Mouse (Mus musculus) MEL (cell line): ENCODE measurements around the gene Ppp2r5d. TPM values are rescaled to one million over a fixed set of nuclear protein-coding genes. Genes with fewer than 3 reads are reported as not detected.

ENCODE experiments used
- DNase-seq: peaks from one replicate; pipeline ENCODE4 v3.0.0; 2011; ENCODE audit warnings: low read depth, low spot score
- H3K27ac ChIP-seq: 2 replicates; pipeline ENCODE4 v1.5.1; 2012; ENCODE audit warnings: low read depth, mild to moderate bottlenecking, control low read depth, low read length, moderate library complexity; ENCODE audit not compliant: control insufficient read depth
- H3K27me3 ChIP-seq, 2 experiments: fragments of 150-350 bp in 1 of 2; sonication (generic) in 1 of 2; 2 replicates each; pipeline ENCODE4 v1.6.1; 2012; ENCODE audit warnings: low read length in 2 of 2, mild to moderate bottlenecking in 2 of 2, improper control_type of control experiment in 1 of 2, moderate library complexity in 1 of 2; ENCODE audit not compliant: insufficient read depth in 2 of 2, control insufficient read depth in 1 of 2
- H3K36me3 ChIP-seq, 2 experiments: 2 replicates each; pipeline ENCODE4 v1.6.1; 2012 to 2014; ENCODE audit warnings: low read length in 2 of 2, improper control_type of control experiment in 1 of 2, inconsistent platforms in 1 of 2, mild to moderate bottlenecking in 1 of 2; ENCODE audit not compliant: insufficient read depth in 2 of 2, control insufficient read depth in 1 of 2
- H3K4me1 ChIP-seq, 2 experiments: fragments of 150-350 bp in 1 of 2; sonication (generic) in 1 of 2; 2 replicates each; pipeline ENCODE4 v1.6.1; 2012; ENCODE audit warnings: low read length in 2 of 2, improper control_type of control experiment in 1 of 2, mild to moderate bottlenecking in 1 of 2; ENCODE audit not compliant: insufficient read depth in 2 of 2, control insufficient read depth in 1 of 2
- H3K4me3 ChIP-seq, 2 experiments: fragments of 150-350 bp in 1 of 2; sonication (generic) in 1 of 2; 2 replicates each; pipeline ENCODE4 v1.5.1; 2012; ENCODE audit warnings: low read depth in 2 of 2, low read length in 2 of 2, mild to moderate bottlenecking in 2 of 2, moderate library complexity in 2 of 2, control low read depth in 1 of 2, improper control_type of control experiment in 1 of 2; ENCODE audit not compliant: control insufficient read depth in 1 of 2, insufficient read depth in 1 of 2
- H3K79me2 ChIP-seq: 2 replicates; pipeline ENCODE4 v1.6.1; 2012; ENCODE audit warnings: mild to moderate bottlenecking, low read length, moderate library complexity; ENCODE audit not compliant: control insufficient read depth, poor library complexity, insufficient read depth
- H3K9ac ChIP-seq: 2 replicates; pipeline ENCODE4 v1.6.1; 2012; ENCODE audit warnings: low read depth, mild to moderate bottlenecking, control low read depth, low read length, moderate library complexity; ENCODE audit not compliant: control insufficient read depth, poor library complexity, severe bottlenecking
- H3K9me3 ChIP-seq: fragments of 150-350 bp; sonication (generic); replicated peaks from 2 replicates; pipeline ENCODE4 v1.6.1; 2012; ENCODE audit warnings: mild to moderate bottlenecking, low read length, improper control_type of control experiment, moderate library complexity; ENCODE audit not compliant: insufficient read depth
- BHLHE40 ChIP-seq: IDR thresholded peaks from 2 replicates; pipeline ENCODE4 v1.6.1; 2012; ENCODE audit warnings: low read depth, mild to moderate bottlenecking, inconsistent platforms, low read length, improper control_type of control experiment, borderline replicate concordance
- CHD2 ChIP-seq: IDR thresholded peaks from 2 replicates; pipeline ENCODE4 v1.6.1; 2011; ENCODE audit warnings: low read length, improper control_type of control experiment
- CTCF ChIP-seq, 3 experiments: IDR thresholded peaks in 2 of 3; conservative IDR thresholded peaks in 1 of 3; 2 replicates each; pipeline ENCODE4 v1.5.1; 2011 to 2012; ENCODE audit warnings: low read length in 3 of 3, low read depth in 2 of 3, mild to moderate bottlenecking in 2 of 3, improper control_type of control experiment in 1 of 3, inconsistent platforms in 1 of 3, mixed read lengths in 1 of 3, moderate library complexity in 1 of 3; ENCODE audit not compliant: control insufficient read depth in 1 of 3, insufficient read depth in 1 of 3, poor library complexity in 1 of 3, severe bottlenecking in 1 of 3
- E2F4 ChIP-seq: IDR thresholded peaks from 2 replicates; pipeline ENCODE4 v1.6.1; 2011; ENCODE audit warnings: low read depth, low read length, improper control_type of control experiment, borderline replicate concordance
- KAT2A ChIP-seq: conservative IDR thresholded peaks from 2 replicates; pipeline ENCODE4 v1.6.1; 2012; ENCODE audit warnings: low read depth, low read length, improper control_type of control experiment, inconsistent platforms
- MAZ ChIP-seq: IDR thresholded peaks from 2 replicates; pipeline ENCODE4 v1.6.1; 2012; ENCODE audit warnings: low read depth, mild to moderate bottlenecking, inconsistent platforms, low read length, improper control_type of control experiment
- MXI1 ChIP-seq: IDR thresholded peaks from 2 replicates; pipeline ENCODE4 v1.6.1; 2011; ENCODE audit warnings: mild to moderate bottlenecking, low read depth, low read length, improper control_type of control experiment
- MYB ChIP-seq: IDR thresholded peaks from 2 replicates; pipeline ENCODE4 v1.6.1; 2011; ENCODE audit warnings: mild to moderate bottlenecking, low read depth, low read length, improper control_type of control experiment
- POLR2AphosphoS2 ChIP-seq: IDR thresholded peaks from 2 replicates; pipeline ENCODE4 v1.6.1; 2011; ENCODE audit warnings: low read length, improper control_type of control experiment
- RCOR1 ChIP-seq: IDR thresholded peaks from 2 replicates; pipeline ENCODE4 v1.6.1; 2012; ENCODE audit warnings: low read depth, mild to moderate bottlenecking, inconsistent platforms, low read length, improper control_type of control experiment
- SIN3A ChIP-seq: IDR thresholded peaks from 2 replicates; pipeline ENCODE4 v1.6.1; 2012; ENCODE audit warnings: low read length, improper control_type of control experiment, inconsistent platforms
- TAL1 ChIP-seq: IDR thresholded peaks from 2 replicates; pipeline ENCODE4 v1.6.1; 2012; ENCODE audit warnings: mild to moderate bottlenecking, inconsistent platforms, low read length, moderate library complexity, mixed read lengths
- TBP ChIP-seq: IDR thresholded peaks from 2 replicates; pipeline ENCODE4 v1.8.0; 2011; ENCODE audit warnings: low read depth, low read length, improper control_type of control experiment
- TCF12 ChIP-seq: IDR thresholded peaks from 2 replicates; pipeline ENCODE4 v1.6.1; 2014; ENCODE audit warnings: low read depth, mild to moderate bottlenecking, inconsistent platforms, low read length, improper control_type of control experiment, moderate library complexity
- UBTF ChIP-seq: IDR thresholded peaks from 2 replicates; pipeline ENCODE4 v1.6.1; 2012; ENCODE audit warnings: low read depth, mild to moderate bottlenecking, inconsistent platforms, low read length, improper control_type of control experiment, moderate library complexity, borderline replicate concordance; ENCODE audit not compliant: insufficient read depth
- USF1 ChIP-seq: IDR thresholded peaks from 2 replicates; pipeline ENCODE4 v1.6.1; 2014; ENCODE audit warnings: low read depth, mild to moderate bottlenecking, inconsistent platforms, low read length, improper control_type of control experiment, moderate library complexity
- ZC3H11A ChIP-seq: IDR thresholded peaks from 2 replicates; pipeline ENCODE4 v1.6.1; 2012; ENCODE audit warnings: low read depth, mild to moderate bottlenecking, inconsistent platforms, low read length, improper control_type of control experiment
- ZKSCAN1 ChIP-seq: IDR thresholded peaks from 2 replicates; pipeline ENCODE4 v1.6.1; 2012; ENCODE audit warnings: low read depth, mild to moderate bottlenecking, inconsistent platforms, low read length, improper control_type of control experiment, moderate library complexity
- ZMIZ1 ChIP-seq: IDR thresholded peaks from 2 replicates; pipeline ENCODE4 v1.6.1; 2012; ENCODE audit warnings: low read depth, mild to moderate bottlenecking, inconsistent platforms, low read length, improper control_type of control experiment, moderate library complexity
- polyA plus RNA-seq, 2 experiments: library from polyadenylated mRNA; stranded (reverse) in 1 of 2; unstranded in 1 of 2; fragments of >175 nt in 1 of 2; fragments of >200 nt in 1 of 2; gene quantifications; 2 replicates each; pipeline versions ENCODE4 v1.2.1 to v1.2.4; 2012; ENCODE audit warnings: low replicate concordance in 2 of 2, low read depth in 1 of 2; ENCODE audit not compliant: insufficient read length in 2 of 2, insufficient read depth in 1 of 2, missing spikeins in 1 of 2
- total RNA-seq: library from RNA; depleted of rRNA; stranded (reverse); fragments of 300-350 nt; gene quantifications from 2 replicates; pipeline ENCODE4 v1.2.3, GENCODE M21; 2012

Ppp2r5d gene
- total and polyA plus RNA-seq, 3 experiments = 47.6 to 82.9 (median 80.4) TPM

DNA sequence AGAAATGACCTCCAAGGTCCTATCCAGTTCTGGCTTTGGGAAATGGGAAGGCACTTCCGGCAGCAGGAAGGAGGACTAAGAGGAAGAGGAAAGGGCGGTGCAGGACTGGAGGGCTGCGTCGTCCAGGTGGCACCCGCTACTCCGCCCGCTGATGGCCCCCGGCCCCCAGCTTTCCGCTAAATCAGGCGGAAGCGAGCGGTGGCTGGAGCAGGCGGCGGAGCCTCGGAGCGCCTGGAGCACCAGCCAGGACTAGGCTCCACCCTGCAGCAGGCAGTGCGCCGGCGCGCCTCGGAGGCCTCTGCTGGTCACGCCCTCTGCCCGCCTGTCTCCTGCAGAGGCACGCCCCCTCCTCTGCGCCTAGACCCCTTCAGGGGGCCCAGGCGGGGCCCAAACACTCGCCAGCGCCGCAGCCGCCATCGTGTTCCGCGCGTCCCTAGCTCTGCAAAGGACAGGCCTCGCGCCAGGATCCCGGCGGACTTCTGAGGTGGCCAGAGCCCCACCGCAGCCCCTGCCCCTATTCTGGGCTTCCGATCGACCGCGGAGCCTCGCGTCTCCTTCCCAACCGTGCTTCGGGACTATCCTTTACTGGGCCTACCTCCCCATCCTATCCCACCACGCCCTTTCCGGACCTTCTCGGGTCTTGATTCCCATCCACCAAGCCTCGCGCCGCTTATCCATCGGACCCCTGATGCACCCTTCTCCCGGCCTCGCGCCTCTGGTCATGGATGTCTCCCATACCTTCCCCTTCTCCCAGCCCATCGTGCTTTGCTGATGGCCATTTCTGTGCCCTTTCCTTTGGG, 54.5 kb downstream of the Ppp2r5d start, which contains the start of gene Cul7 (continued):
- TF ChIP-seq TBP (peak; percentile 42; the same call in 1 of the 2 replicates), TAL1 (no peak), CTCF (IDR thresholded peaks at IDR 0.05 in 2 of 3, conservative IDR thresholded peaks at IDR 0.05 in 1 of 3; ENCODE audit: control insufficient read depth in 1 of 3, insufficient read depth in 1 of 3, low read depth in 2 of 3, low read length in 3 of 3, poor library complexity in 1 of 3, severe bottlenecking in 1 of 3) (0 out of 6 replicates have a peak, but pooled peaks of 1 of the 3 experiments have one; percentile 1), SIN3A (peak; percentile 74), MAZ (peak; percentile 83), UBTF (no peak; the same call in 1 of the 2 replicates)
- TF ChIP-seq, all 39 proteins: peak for 18

GRCm38 (mm10) chr17:46649811-46650210, 55.1 kb downstream of the Ppp2r5d start:
- peak overlapping the region; percentile 36 for H3K27ac ChIP-seq
- H3K36me3 ChIP-seq = peaks cover 0 to 7% of the 10 kb centered on the region in 2 experiments; a peak in 2 of 4 replicates
- peak overlapping the region; percentile 78 to 99 for H3K4me3 ChIP-seq
- H3K27me3 ChIP-seq = no peaks in the 10 kb centered on the region
- DNase-seq = no peak
- peak overlapping the region; percentile 83 for H3K9ac ChIP-seq
- peaks cover 6 to 11% of the 10 kb centered on the region in 2 experiments; a peak in 3 of 4 replicates for H3K4me1 ChIP-seq
- peaks cover 16% of the 10 kb centered on the region for H3K79me2 ChIP-seq
- TF ChIP-seq MYB (no peak), USF1 (no peak), CTCF (IDR thresholded peaks at IDR 0.05 in 2 of 3, conservative IDR thresholded peaks at IDR 0.05 in 1 of 3; ENCODE audit: control insufficient read depth in 1 of 3, insufficient read depth in 1 of 3, low read depth in 2 of 3, low read length in 3 of 3, poor library complexity in 1 of 3, severe bottlenecking in 1 of 3) (no peak), KAT2A (no peak), ZC3H11A (no peak), RCOR1 (no peak), ZMIZ1 (no peak), MXI1 (no peak), E2F4 (no peak), MAZ (no peak), TCF12 (no peak), TAL1 (no peak), BHLHE40 (no peak), ZKSCAN1 (no peak), POLR2AphosphoS2 (no peak), CHD2 (no peak)
- H3K9me3 ChIP-seq = no peaks in the 10 kb centered on the region
